Mouse (Mus musculus) E14TG2a.4 (cell line): Measurements from ENCODE around the gene Dnah2.
A peak's percentile ranks its signal among the peaks of the same experiment; 100 is the strongest.

Experiments
- H3K27me3 ChIP-seq: 2 replicates; pipeline ENCODE4 v1.6.1; 2014; ENCODE audit warnings: low read length, control low read depth; ENCODE audit not compliant: insufficient read depth
- H3K36me3 ChIP-seq: 2 replicates; pipeline ENCODE4 v1.6.1; 2014; ENCODE audit warnings: low read length, control low read depth; ENCODE audit not compliant: insufficient read depth
- H3K4me1 ChIP-seq: replicated peaks from 2 replicates; pipeline ENCODE4 v1.6.1; 2014; ENCODE audit warnings: low read depth, low read length, control low read depth
- H3K4me3 ChIP-seq: replicated peaks from 2 replicates; pipeline ENCODE4 v1.5.1; 2014; ENCODE audit warnings: mild to moderate bottlenecking, low read length
- H3K9me3 ChIP-seq: 2 replicates; pipeline ENCODE4 v1.6.1; 2014; ENCODE audit warnings: low read length, control low read depth
- CTCF ChIP-seq: conservative IDR thresholded peaks from 2 replicates; pipeline ENCODE4 v1.5.1; 2014; ENCODE audit warnings: low read length
- NANOG ChIP-seq: IDR thresholded peaks from 2 replicates; pipeline ENCODE4 v1.6.1; 2014; ENCODE audit warnings: borderline replicate concordance, low read length, mixed read lengths
- POU5F1 ChIP-seq: IDR thresholded peaks from 2 replicates; pipeline ENCODE4 v1.6.1; 2014; ENCODE audit warnings: low read length, borderline replicate concordance

Dnah2 gene

GRCm38 (mm10) chr11:69578301-69578700 is 29.4 kb upstream of the Dnah2 start:
- peaks cover 60% of the 10 kb centered on the region for H3K36me3 ChIP-seq
- TF ChIP-seq CTCF (no peak), POU5F1 (no peak), NANOG (no peak)
- no peaks in the 10 kb centered on the region for H3K9me3 ChIP-seq
- no peaks in the 10 kb centered on the region for H3K27me3 ChIP-seq
- H3K4me1 ChIP-seq = peaks cover 69% of the 10 kb centered on the region
- peak overlapping the region; percentile 99 for H3K4me3 ChIP-seq

- peaks cover 77% of the 10 kb centered on the region for H3K4me1 ChIP-seq
- TF ChIP-seq CTCF = no peak
- no peak for TF ChIP-seq POU5F1
- H3K36me3 ChIP-seq = peaks cover 68% of the 10 kb centered on the region
- H3K9me3 ChIP-seq = no peaks in the 10 kb centered on the region
- no peaks in the 10 kb centered on the region for H3K27me3 ChIP-seq
- H3K4me3 ChIP-seq = no peak overlapping the region
Observed at GRCm38 (mm10) chr11:69576307-69576706, 27.4 kb upstream of the Dnah2 start.

- Histone ChIP-seq H3K4me1 (peaks cover 87% of the 10 kb centered on the region), H3K9me3 (no peaks in the 10 kb centered on the region), H3K4me3 (no peak overlapping the region), H3K36me3 (peaks cover 79% of the 10 kb centered on the region), H3K27me3 (no peaks in the 10 kb centered on the region)
- TF ChIP-seq NANOG = no peak
- TF ChIP-seq CTCF = peak; percentile 55
Observed at GRCm38 (mm10) chr11:69575220-69575619, 26.3 kb upstream of the Dnah2 start.

- TF ChIP-seq CTCF (no peak), POU5F1 (no peak), NANOG (no peak)
- Histone ChIP-seq H3K27me3 (no peaks in the 10 kb centered on the region), H3K4me3 (no peak overlapping the region), H3K36me3 (peaks cover 73% of the 10 kb centered on the region), H3K9me3 (no peaks in the 10 kb centered on the region), H3K4me1 (peaks cover 95% of the 10 kb centered on the region)
Observed at GRCm38 (mm10) chr11:69565131-69565530, 16.2 kb upstream of the Dnah2 start.

GRCm38 (mm10) chr11:69564391-69564790 is 15.5 kb upstream of the Dnah2 start:
- H3K9me3 ChIP-seq = no peaks in the 10 kb centered on the region
- H3K27me3 ChIP-seq = peaks cover 7% of the 10 kb centered on the region
- peaks cover 92% of the 10 kb centered on the region for H3K4me1 ChIP-seq
- TF ChIP-seq NANOG (peak; percentile 88), CTCF (no peak)
- H3K36me3 ChIP-seq = peaks cover 66% of the 10 kb centered on the region
- H3K4me3 ChIP-seq = peak overlapping the region; percentile 48; the same call in 1 of the 2 replicates

GRCm38 (mm10) chr11:69563373-69563772 is 14.5 kb upstream of the Dnah2 start:
- peaks cover 94% of the 10 kb centered on the region for H3K4me1 ChIP-seq
- H3K9me3 ChIP-seq = no peaks in the 10 kb centered on the region
- no peak for TF ChIP-seq CTCF
- no peak for TF ChIP-seq NANOG
- TF ChIP-seq POU5F1 = no peak
- peaks cover 57% of the 10 kb centered on the region for H3K36me3 ChIP-seq
- peaks cover 17% of the 10 kb centered on the region for H3K27me3 ChIP-seq
- peak overlapping the region; percentile 78 for H3K4me3 ChIP-seq

- TF ChIP-seq POU5F1 = no peak
- TF ChIP-seq NANOG = no peak
- TF ChIP-seq CTCF = no peak
- Histone ChIP-seq H3K9me3 (no peaks in the 10 kb centered on the region), H3K36me3 (peaks cover 35% of the 10 kb centered on the region), H3K27me3 (peaks cover 25% of the 10 kb centered on the region), H3K4me1 (peaks cover 94% of the 10 kb centered on the region), H3K4me3 (peak overlapping the region; percentile 78)
Observed at GRCm38 (mm10) chr11:69560896-69561854, 12.3 kb upstream of the Dnah2 start.

GRCm38 (mm10) chr11:69559851-69560765 is 11.2 kb upstream of the Dnah2 start, which contains the start of gene Efnb3:
TSS of gene Efnb3 (minus strand) at chr11:69560205.
- Histone ChIP-seq H3K27me3 (peaks cover 25% of the 10 kb centered on the region), H3K9me3 (no peaks in the 10 kb centered on the region), H3K4me1 (peaks cover 90% of the 10 kb centered on the region), H3K36me3 (peaks cover 25% of the 10 kb centered on the region), H3K4me3 (peak within 1 kb of the TSS; percentile 78)
- TF ChIP-seq POU5F1 = no peak
- no peak for TF ChIP-seq CTCF
- no peak for TF ChIP-seq NANOG
